Mouse (Mus musculus) frontal cortex, adult 2 months (tissue): ENCODE data around the gene Fam222b. TPM values are rescaled to one million over a fixed set of nuclear protein-coding genes. Genes with fewer than 3 reads are reported as not detected.

Experiments
- DNase-seq, 2 experiments: peaks; one replicate each; pipeline ENCODE4 v3.0.0; 2022; ENCODE audit warnings: low spot score in 1 of 2; ENCODE audit errors: extremely low spot score in 1 of 2
- polyA plus RNA-seq: library from polyadenylated mRNA; depleted of rRNA; stranded (reverse); fragments of >200 nt; gene quantifications from 2 replicates; pipeline ENCODE4 v1.2.3, GENCODE M21; 2012; rRNA removed

Gene Fam222b
- polyA plus RNA-seq, 1 experiment: 22.9 TPM

DNA sequence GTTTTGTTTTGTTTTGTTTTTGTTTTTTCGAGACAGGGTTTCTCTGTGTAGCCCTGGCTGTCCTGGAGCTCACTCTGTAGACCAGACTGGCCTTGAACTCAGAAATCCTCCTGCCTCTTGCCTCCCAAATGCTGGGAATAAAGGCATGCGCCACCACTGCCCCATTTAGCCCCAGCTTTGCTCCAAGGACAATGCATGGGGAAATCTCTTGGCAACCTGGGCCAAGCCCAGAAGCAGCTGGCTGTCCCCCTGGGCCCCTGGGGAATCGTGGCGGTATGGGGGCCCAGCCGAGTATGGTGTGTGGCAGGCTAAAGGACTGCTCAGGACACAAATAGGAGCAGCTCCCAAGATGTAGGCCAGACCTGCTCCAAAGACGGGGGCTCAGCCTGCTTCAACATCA is 109.8 kb downstream of the Fam222b start:
- no peak for DNase-seq

DNA sequence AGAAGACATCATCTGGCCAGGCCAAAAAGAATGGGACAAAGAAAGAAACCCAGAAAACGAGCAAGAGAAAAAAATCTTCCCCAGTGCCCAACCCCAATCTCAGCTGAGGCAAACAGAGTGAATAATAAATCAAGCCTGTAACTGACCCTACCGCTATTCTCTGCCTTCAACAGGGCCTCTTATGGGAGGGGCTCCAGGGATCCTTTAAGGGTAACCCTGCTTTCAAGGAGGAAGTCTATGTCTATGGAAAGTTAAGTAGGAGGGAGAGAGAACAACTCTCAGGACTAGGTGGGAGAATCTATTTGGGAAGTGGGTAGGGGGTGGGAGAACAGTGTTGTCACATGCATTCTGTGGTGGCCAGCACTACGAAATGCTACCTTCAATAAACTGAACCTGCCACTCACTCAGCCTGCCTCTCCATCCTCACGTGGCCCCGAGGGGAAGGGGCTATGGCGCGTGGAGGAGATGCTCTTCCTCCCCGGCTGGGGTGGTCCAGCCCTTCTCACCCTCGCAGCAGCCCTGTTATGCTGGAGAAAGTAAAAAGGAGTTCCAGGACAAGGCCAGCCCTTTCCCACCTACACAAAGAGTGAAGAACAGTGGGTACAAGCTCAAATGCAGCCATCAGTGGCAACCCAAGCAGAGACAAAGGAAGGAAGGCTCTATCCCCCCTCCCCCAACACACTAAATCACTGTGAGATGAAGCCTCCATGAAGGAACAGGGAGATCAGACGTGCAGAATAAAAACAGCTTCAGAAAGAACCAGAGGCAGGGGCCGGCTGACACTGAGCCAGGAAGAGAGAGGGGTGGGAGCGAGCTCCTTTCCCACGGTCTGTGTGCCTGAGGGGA is 111.1 kb downstream of the Fam222b start:
- no peak for DNase-seq

Other genes with a start within 250 kb of the Fam222b start
- 7.0 and 8.6 TPM in 2 replicates for gene Pipox, start 200.6 kb upstream of the Fam222b start, polyA plus RNA-seq
- gene Sez6, start 163.9 kb upstream of the Fam222b start, polyA plus RNA-seq: 169 and 190 TPM in 2 replicates
- 43.8 and 45.3 TPM in 2 replicates for gene Phf12, start 111.9 kb upstream of the Fam222b start, polyA plus RNA-seq
- gene Dhrs13, start 62.4 kb upstream of the Fam222b start, polyA plus RNA-seq: 8.8 and 11.5 TPM in 2 replicates
- 134 and 136 TPM in 2 replicates for gene Flot2, start 56.7 kb upstream of the Fam222b start, polyA plus RNA-seq
- 26.7 and 28.4 TPM in 2 replicates for gene Eral1, start 14.3 kb upstream of the Fam222b start, polyA plus RNA-seq
- gene Traf4, start 70.9 kb downstream of the Fam222b start, polyA plus RNA-seq: 21.3 and 22.0 TPM in 2 replicates
- gene Nek8, start 82.0 kb downstream of the Fam222b start, polyA plus RNA-seq: 5.7 and 7.1 TPM in 2 replicates
- gene Tlcd1, start 82.1 kb downstream of the Fam222b start, polyA plus RNA-seq: 74.4 and 74.7 TPM in 2 replicates
- 1,050 and 1,099 TPM in 2 replicates for gene Rpl23a, start 88.9 kb downstream of the Fam222b start, polyA plus RNA-seq
- 62.3 and 68.1 TPM in 2 replicates for gene Rab34, start 93.8 kb downstream of the Fam222b start, polyA plus RNA-seq
- 6.9 and 7.8 TPM in 2 replicates for gene Proca1, start 98.7 kb downstream of the Fam222b start, polyA plus RNA-seq
- gene Sdf2, start 151.1 kb downstream of the Fam222b start, polyA plus RNA-seq: 107 and 124 TPM in 2 replicates
- 45.4 and 48.7 TPM in 2 replicates for gene Supt6, start 151.3 kb downstream of the Fam222b start, polyA plus RNA-seq
- 119 and 129 TPM in 2 replicates for gene 2610507B11Rik, start 167.1 kb downstream of the Fam222b start, polyA plus RNA-seq
- gene BC030499, start 196.2 kb downstream of the Fam222b start, polyA plus RNA-seq: 15.2 and 18.6 TPM in 2 replicates
- gene Spag5, start 206.9 kb downstream of the Fam222b start, polyA plus RNA-seq: 14.7 and 16.8 TPM in 2 replicates
- 1,301 and 1,427 TPM in 2 replicates for gene Aldoc, start 228.3 kb downstream of the Fam222b start, polyA plus RNA-seq
- gene Pigs, start 233.8 kb downstream of the Fam222b start, polyA plus RNA-seq: 60.4 and 65.7 TPM in 2 replicates
- 69.3 and 73.8 TPM in 2 replicates for gene Unc119, start 248.8 kb downstream of the Fam222b start, polyA plus RNA-seq